Mouse (Mus musculus) right cerebral cortex, postnatal 36 days (tissue): Measurements from ENCODE around the gene Slamf7.
"Not testable (repeated sequence)": the region's sequence is repeated elsewhere in the genome, so short reads cannot be mapped to it uniquely, and the experiment has no call there.

ENCODE experiments used
- DNase-seq, 2 experiments: peaks; one replicate each; pipeline ENCODE4 v3.0.0; 2022; ENCODE audit warnings: low spot score in 2 of 2, mixed read lengths in 1 of 2

Slamf7 gene

DNA sequence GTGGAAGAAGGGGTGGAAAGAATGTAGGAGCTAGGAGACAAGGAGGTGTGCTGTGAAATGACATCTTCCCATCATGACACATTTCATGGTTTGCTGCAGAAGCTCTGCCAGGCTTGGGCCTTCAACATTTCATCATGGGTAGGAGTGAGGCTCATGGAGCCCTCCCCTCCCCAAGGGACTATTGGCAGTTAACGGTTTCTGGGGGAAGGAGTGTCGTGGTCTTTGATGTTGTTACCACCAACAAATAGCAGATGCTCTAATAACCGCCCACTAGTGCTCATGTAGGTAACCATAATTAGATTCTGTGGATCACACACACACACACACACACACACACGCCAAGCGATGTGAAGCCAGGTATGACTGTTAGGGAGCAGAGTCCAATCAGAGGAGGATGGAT lies at the start of gene Slamf7:
TSS of gene Slamf7 (minus strand) at position 302 of the 400 bp plus-strand sequence.
- DNase-seq = no peak

GRCm38 (mm10) chr1:171698983-171699382 lies 46.1 kb upstream of the Slamf7 start:
- DNase-seq = no peak

DNA sequence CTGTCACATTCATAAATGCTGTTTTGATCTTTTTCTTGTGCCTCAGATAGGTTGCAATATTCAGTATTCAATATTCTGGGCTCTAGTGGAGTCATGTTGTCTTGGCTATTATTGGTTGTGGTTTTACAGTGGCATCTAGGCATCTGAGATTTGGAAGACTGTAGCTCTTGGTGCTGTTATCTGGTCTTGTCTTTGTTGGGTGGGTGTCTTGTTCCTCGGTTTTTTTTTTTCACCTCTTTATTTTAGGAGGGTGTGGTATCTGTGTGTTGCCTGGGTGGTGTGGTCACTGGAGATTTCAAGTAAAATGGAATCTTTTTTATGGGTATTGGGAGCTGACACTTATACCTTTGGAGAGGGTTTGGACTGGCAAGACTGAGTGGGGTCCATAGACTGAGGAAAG lies 41.1 kb upstream of the Slamf7 start:
- DNase-seq = no peak

DNA sequence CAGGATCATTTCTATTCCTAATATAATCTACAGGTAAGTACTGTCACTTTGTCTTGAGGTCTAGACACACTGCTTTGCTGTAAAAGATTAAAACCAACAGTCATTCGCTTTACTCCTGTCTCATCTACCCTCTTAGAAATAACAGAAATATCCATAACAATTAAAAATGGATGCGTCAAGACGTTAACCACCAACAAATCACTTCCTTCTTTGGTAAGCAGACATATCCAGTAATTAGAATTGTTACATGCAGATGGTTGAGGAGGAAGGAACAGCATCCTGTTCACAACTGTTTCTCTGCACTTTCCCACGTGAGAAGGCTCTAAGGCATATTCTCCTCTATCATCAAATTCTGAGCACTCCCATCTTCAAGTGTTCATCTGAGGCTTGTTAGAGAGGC lies 34.5 kb upstream of the Slamf7 start:
- no peak for DNase-seq

DNA sequence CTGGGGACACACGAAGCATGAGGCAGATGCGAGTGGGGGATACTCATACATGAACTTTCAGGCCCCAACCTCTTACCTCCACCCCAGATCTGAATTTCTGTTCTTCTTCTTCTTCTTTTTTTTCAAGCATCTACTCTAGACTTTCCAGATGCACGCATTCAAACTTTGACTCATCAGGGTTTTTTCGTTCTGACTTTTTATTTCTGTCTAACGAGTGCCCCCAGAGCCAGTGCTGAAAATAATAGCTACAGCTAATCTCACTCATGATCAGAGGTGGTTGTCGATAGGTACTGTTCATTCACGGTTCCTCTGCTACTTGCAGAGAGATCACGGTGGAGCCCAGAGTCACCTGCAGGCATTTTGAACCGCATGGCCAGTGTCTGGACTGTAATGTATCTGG lies 32.1 kb upstream of the Slamf7 start:
- DNase-seq = no peak

DNA sequence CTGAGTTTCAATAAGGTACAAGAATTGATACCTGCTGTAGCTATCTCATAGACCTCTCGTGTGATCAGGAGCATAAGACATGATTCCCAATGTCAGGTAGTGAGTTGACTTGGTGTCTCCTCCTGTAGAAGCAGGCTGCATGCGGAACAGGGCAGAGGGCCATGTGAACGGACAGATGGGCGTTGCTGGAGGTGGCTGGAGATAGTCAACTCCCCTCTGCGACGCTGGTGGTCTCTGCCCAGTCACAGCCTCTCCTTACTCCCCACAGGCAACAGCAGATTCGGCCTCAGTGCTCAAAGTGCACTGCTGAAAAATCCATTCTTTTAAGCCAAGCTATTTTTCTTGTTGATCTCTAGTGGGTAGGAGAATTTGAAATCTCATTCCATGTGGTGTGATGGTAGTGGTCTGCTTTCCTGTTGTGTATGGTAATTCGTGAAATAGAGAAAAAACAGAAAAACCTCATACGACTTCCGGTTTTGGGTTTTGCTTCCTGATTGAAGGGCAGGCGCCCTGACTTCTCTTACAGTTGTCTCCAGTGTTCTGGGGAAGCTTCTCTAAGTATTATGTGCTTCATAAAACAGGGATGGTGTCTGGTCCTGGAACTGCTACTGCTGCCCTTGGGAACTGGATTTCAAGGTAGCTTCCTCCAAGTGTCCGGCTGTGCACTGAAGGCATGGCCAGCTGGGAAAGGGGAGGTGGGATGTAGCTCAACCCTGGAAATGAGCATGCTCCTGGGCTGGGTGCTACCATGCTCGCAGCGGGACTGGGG lies 28.9 kb upstream of the Slamf7 start, which contains the start of gene Cd48:
TSS of gene Cd48 (plus strand) at position 479 of the 769 bp plus-strand sequence.
- DNase-seq = no peak

DNA sequence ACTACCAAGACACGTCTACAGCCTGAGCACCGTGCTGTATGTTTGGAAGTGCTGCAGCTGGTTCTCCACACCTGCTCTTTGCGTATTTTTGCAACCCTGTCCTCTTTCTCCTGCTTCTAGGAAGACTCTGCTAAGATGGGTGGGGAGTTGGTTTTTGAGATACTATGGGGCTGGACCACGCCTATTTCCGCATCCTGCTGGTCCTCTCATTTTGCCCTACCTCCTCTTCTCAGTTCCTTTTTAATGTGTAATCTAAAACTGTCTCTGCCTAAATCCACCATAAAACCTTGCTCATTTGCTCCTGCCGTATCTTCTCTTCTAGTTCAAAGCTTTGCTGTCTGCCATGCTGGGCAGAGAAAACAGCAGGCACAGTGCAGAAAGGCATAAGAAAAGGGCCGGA lies 28.2 kb upstream of the Slamf7 start:
- DNase-seq = no peak

- DNase-seq = no peak
These were observed 24.9 kb upstream of the Slamf7 start for GRCm38 (mm10) chr1:171677721-171678120.

DNA sequence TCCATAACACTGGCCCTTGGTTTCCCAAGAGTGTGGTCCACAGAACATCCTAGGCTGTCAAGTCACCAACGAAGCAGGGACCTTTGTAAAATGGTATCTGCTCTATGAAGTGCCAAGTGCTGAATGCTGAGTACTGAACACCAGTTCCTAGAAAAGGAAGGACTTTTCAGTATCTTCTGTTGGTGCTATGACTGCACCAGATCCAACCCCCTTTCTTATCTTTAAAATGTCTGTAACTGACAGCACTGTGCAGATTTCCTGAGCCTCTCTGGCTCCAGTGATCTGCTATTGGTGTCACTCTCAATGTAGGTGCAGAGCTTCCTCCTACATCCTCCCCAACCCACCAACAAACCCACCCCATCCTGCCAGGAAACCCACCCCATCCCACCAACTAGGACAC lies 21.6 kb upstream of the Slamf7 start:
- no peak for DNase-seq

DNA sequence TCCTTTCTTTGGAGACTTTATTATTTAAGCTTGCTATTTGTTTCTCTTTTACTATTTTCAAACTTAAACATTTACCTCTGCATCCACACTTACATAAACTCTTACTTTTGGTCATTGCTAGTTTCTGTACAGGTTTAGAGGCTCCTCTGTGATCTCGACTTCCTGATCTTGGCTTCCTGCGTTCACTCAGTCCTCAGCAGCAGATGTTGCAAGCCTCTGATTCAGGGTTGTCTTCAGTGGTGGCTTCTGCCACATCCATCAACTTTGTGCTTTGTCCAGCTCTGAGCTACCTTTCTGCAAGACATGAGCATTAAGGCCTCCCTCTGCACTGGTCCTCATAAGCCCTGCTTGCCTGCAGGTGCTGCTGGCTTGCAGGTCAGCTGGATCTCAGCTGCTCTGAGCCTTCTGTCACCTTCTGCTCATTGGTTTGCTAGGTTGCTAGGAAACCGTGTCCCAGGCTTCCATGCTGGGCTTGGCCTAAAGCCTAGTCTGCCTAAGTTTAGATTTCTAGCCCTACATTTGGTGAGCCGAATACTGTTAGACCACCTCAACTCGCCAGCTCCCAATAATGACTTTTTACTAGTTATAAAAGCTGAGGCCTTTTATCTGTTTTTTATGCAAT lies 20.1 kb upstream of the Slamf7 start:
- DNase-seq = peak; percentile 11 to 44

GRCm38 (mm10) chr1:171672451-171672850 lies 19.6 kb upstream of the Slamf7 start:
- DNase-seq = not testable (repeated sequence)

DNA sequence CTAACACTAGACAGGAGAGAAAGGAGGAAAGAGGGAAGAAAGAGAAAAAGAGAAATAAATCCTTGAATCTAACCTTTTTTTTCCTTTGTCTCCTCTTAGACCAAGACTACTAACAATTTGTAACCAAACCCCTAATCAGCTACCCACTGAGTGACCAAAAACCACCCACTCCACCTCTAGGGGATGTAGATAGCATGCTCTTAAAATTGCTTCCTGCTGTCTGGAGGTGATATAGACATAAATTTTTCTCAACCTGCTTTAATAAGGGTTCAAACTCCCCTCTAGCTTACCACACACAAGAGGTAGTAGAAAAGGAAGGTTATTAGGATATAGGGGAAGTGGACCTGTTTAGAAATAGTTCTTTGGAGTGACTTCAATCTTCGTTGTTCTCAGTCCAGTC lies 14.3 kb upstream of the Slamf7 start:
- DNase-seq = no peak

DNA sequence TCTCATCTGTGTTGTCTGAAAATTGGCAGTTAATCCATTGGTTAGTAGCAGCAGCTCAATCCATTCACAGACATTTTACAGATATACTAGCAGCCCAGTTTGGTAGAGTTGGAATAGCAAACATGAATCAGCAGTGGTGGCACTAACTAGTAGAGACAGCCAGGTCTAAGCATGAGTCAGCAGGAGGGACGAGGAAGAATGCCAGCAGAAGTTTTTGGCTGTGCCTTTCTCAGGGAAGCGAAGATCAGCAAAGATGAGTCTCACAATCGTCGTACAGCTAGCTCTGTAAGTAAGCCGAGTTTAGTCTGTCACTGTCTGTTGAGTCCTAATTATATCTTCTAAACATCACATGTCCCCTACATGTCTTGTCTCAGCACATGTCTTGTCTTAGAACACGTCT lies 13.5 kb upstream of the Slamf7 start:
- peak; percentile 14 to 22 for DNase-seq

DNA sequence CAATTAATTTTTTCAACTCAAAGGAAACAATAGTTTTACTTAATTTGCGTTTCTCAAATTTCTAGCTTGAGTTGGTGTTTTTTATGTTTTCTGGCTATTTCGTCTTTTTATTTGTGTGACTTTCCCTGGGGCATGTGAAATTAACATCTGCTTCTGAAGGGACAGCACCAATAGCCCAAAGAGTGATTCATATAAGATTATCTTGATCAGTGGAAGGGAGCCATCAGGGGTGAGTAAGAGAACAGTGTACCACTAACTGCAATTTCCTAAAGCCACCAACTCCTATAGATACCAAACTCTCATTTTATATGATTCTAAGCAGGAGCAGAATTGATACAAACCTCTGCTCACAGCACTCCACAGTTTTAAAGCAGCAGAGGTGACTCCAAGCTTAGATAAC lies 10.9 kb upstream of the Slamf7 start:
- no peak for DNase-seq

- no peak for DNase-seq
These were observed 8.6 kb upstream of the Slamf7 start for GRCm38 (mm10) chr1:171661482-171661881.

- no peak for DNase-seq
These were observed 7.6 kb upstream of the Slamf7 start for GRCm38 (mm10) chr1:171660423-171660822.

GRCm38 (mm10) chr1:171658561-171658991 lies 5.7 kb upstream of the Slamf7 start:
- peak in 1 of 2 experiments; percentile 28 for DNase-seq

DNA sequence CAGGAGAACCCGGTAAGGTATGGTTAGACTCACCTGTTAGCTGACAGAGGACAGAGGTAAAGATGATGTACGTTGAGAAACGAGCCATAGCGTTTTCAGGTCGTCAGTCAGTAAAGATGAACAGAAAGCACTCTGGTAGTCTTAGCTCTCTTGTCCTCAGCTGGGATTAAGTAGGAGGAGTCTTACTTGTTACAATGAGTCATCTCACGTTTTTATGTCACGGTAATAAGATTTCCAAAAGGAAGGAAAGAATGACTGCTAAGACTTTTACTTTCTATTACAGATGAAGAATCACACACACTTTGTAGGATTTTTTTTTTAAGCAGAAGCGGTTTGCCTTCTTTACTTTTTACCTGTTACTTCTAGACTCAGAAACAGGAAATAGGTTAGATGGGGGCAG lies 4.0 kb downstream of the Slamf7 start:
- DNase-seq = no peak

GRCm38 (mm10) chr1:171647716-171648115 lies 5.1 kb downstream of the Slamf7 start:
- no peak for DNase-seq

DNA sequence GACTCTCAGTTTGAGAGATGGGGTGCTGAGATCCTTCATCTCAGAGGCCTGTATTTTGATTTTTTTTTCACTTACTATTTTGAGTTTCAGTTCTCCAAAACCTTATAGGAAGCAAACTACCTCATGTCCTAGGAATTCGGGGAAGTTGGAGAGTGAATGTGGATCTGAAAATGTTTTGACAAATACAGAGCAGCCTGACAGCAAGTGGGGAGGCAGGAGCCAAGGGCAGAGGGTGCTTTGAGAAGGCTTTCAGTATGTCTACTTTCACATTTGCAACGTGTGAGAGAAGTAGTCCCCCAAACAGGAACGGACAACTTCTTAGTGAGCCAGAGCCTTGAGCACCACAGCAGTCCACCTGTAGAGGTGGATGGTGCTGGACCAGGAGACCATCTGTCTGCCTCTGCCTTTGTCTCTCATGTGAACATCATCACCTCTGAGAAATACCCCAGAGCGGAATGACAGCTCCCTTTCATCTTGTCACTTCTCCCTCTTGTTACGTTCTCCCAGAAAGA lies 6.3 kb downstream of the Slamf7 start:
- no peak for DNase-seq

GRCm38 (mm10) chr1:171643612-171644011 lies 9.2 kb downstream of the Slamf7 start:
- DNase-seq = no peak

- DNase-seq = no peak
These were observed 12.0 kb downstream of the Slamf7 start for GRCm38 (mm10) chr1:171640796-171641195.

- DNase-seq = no peak
These were observed 14.1 kb downstream of the Slamf7 start for GRCm38 (mm10) chr1:171638686-171639085.
